Mouse (Mus musculus) forelimb bud, embryonic 11.5 days (tissue): ENCODE data around the gene Gm49336.
A peak's percentile ranks its signal among the peaks of the same experiment; 100 is the strongest.

Source experiments
- DNase-seq: peaks from one replicate; pipeline ENCODE4 v3.0.0-alpha.2; 2012; ENCODE audit warnings: low read depth, low spot score

Gene Gm49336

GRCm38 (mm10) chr14:60238551-60238950 lies 12.8 kb downstream of the Gm49336 start:
- DNase-seq: no peak

GRCm38 (mm10) chr14:60219886-60220285 lies 31.4 kb downstream of the Gm49336 start:
- no peak for DNase-seq

GRCm38 (mm10) chr14:60217616-60218015 lies 33.7 kb downstream of the Gm49336 start:
- no peak for DNase-seq

GRCm38 (mm10) chr14:60216125-60216524 lies 35.2 kb downstream of the Gm49336 start:
- no peak for DNase-seq

- DNase-seq: no peak
Observed at GRCm38 (mm10) chr14:60215000-60215399, 36.3 kb downstream of the Gm49336 start.

GRCm38 (mm10) chr14:60214040-60214439 lies 37.3 kb downstream of the Gm49336 start:
- peak; percentile 6 for DNase-seq

GRCm38 (mm10) chr14:60209166-60209565 lies 42.1 kb downstream of the Gm49336 start:
- DNase-seq: no peak

- DNase-seq: no peak
Observed at GRCm38 (mm10) chr14:60204993-60205392, 46.3 kb downstream of the Gm49336 start.

- DNase-seq: no peak
Observed at GRCm38 (mm10) chr14:60196884-60197283, 54.4 kb downstream of the Gm49336 start, which contains the start of gene Atp8a2. Gene Atp8a2 (minus strand): TSS chr14:60197179.

- DNase-seq: no peak
Observed at GRCm38 (mm10) chr14:60195999-60196398, 55.3 kb downstream of the Gm49336 start.

GRCm38 (mm10) chr14:60194606-60195005 lies 56.7 kb downstream of the Gm49336 start:
- no peak for DNase-seq

- no peak for DNase-seq
Observed at GRCm38 (mm10) chr14:60189771-60190170, 61.5 kb downstream of the Gm49336 start.

GRCm38 (mm10) chr14:60188201-60188825 lies 63.0 kb downstream of the Gm49336 start:
- no peak for DNase-seq

- no peak for DNase-seq
Observed at GRCm38 (mm10) chr14:60181306-60181705, 70.0 kb downstream of the Gm49336 start.

- DNase-seq: no peak
Observed at GRCm38 (mm10) chr14:60178571-60178955, 72.7 kb downstream of the Gm49336 start.

GRCm38 (mm10) chr14:60177614-60178570 lies 73.4 kb downstream of the Gm49336 start:
- no peak for DNase-seq

GRCm38 (mm10) chr14:60176891-60177613 lies 74.3 kb downstream of the Gm49336 start:
- DNase-seq: peak; percentile 24

GRCm38 (mm10) chr14:60176469-60176890 lies 74.8 kb downstream of the Gm49336 start:
- peak; percentile 11 for DNase-seq

- DNase-seq: no peak
Observed at GRCm38 (mm10) chr14:60172286-60173055, 78.8 kb downstream of the Gm49336 start.

GRCm38 (mm10) chr14:60170845-60171610 lies 80.3 kb downstream of the Gm49336 start:
- DNase-seq: no peak
